Mouse (Mus musculus): ENCODE data around the gene Pou5f1. TPM values are rescaled to one million over a fixed set of nuclear protein-coding genes. Genes with fewer than 3 reads are reported as not detected.
A peak's percentile ranks its signal among the peaks of the same experiment; 100 is the strongest.

Pou5f1 gene
- polyA plus RNA-seq, 1 experiment: not detected

- Histone ChIP-seq H3ac (ENCODE audit: control insufficient read depth, insufficient read length, low read depth) (no peak overlapping the region), H3K27me3 (ENCODE audit: control insufficient read depth, insufficient read depth, insufficient read length) (no peaks in the 10 kb centered on the region), H3K4me3 (ENCODE audit: insufficient read depth, poor library complexity, severe bottlenecking) (no peak overlapping the region), H3K79me2 (ENCODE audit: control insufficient read depth, insufficient read depth) (no peaks in the 10 kb centered on the region), H3K79me3 (ENCODE audit: low read depth) (no peaks in the 10 kb centered on the region), H3K36me3 (ENCODE audit: control insufficient read depth, insufficient read depth) (peaks cover 4% of the 10 kb centered on the region)
- TF ChIP-seq CTCF (IDR thresholded peaks at IDR 0.05; ENCODE audit: control insufficient read depth, insufficient read depth, insufficient read length): no peak
- TF ChIP-seq FOSL1 (IDR thresholded peaks at IDR 0.05; ENCODE audit: insufficient read depth, low read length, poor library complexity, severe bottlenecking): no peak
- no peak for TF ChIP-seq MYOG (IDR thresholded peaks at IDR 0.05; ENCODE audit: control insufficient read depth, extremely low read depth, insufficient read length)
- TF ChIP-seq MAX (IDR thresholded peaks at IDR 0.05): no peak
- TF ChIP-seq USF1 (IDR thresholded peaks at IDR 0.05; ENCODE audit: low read depth): no peak
- TF ChIP-seq CEBPB (IDR thresholded peaks at IDR 0.05; ENCODE audit: low read depth): no peak
- TF ChIP-seq MYOD1 (IDR thresholded peaks at IDR 0.05; ENCODE audit: control insufficient read depth, insufficient read length, low read depth): no peak
Observed at GRCm38 (mm10) chr17:35532360-35532759, 26.5 kb downstream of the Pou5f1 start.

GRCm38 (mm10) chr17:35532901-35533300, 27.1 kb downstream of the Pou5f1 start, which contains the start of gene Psors1c2:
Psors1c2 (plus strand) TSS chr17:35533201.
- no peak for TF ChIP-seq MYOD1 (IDR thresholded peaks at IDR 0.05; ENCODE audit: control insufficient read depth, insufficient read length, low read depth)
- TF ChIP-seq CEBPB (IDR thresholded peaks at IDR 0.05; ENCODE audit: low read depth): no peak
- TF ChIP-seq MYOG (IDR thresholded peaks at IDR 0.05; ENCODE audit: control insufficient read depth, extremely low read depth, insufficient read length): no peak
- TF ChIP-seq USF1 (IDR thresholded peaks at IDR 0.05; ENCODE audit: low read depth): no peak
- no peak for TF ChIP-seq MAX (IDR thresholded peaks at IDR 0.05)
- TF ChIP-seq FOSL1 (IDR thresholded peaks at IDR 0.05; ENCODE audit: insufficient read depth, low read length, poor library complexity, severe bottlenecking): no peak
- no peak for TF ChIP-seq CTCF (IDR thresholded peaks at IDR 0.05; ENCODE audit: control insufficient read depth, insufficient read depth, insufficient read length)
- Histone ChIP-seq H3K27me3 (ENCODE audit: control insufficient read depth, insufficient read depth, insufficient read length) (no peaks in the 10 kb centered on the region), H3K79me3 (ENCODE audit: low read depth) (no peaks in the 10 kb centered on the region), H3K4me3 (ENCODE audit: insufficient read depth, poor library complexity, severe bottlenecking) (no peak within 1 kb of the TSS), H3ac (ENCODE audit: control insufficient read depth, insufficient read length, low read depth) (no peak within 1 kb of the TSS), H3K36me3 (ENCODE audit: control insufficient read depth, insufficient read depth) (peaks cover 4% of the 10 kb centered on the region), H3K79me2 (ENCODE audit: control insufficient read depth, insufficient read depth) (no peaks in the 10 kb centered on the region)

GRCm38 (mm10) chr17:35534343-35534742, 28.5 kb downstream of the Pou5f1 start:
- Histone ChIP-seq H3ac (ENCODE audit: control insufficient read depth, insufficient read length, low read depth) (no peak overlapping the region), H3K36me3 (ENCODE audit: control insufficient read depth, insufficient read depth) (peaks cover 4% of the 10 kb centered on the region), H3K27me3 (ENCODE audit: control insufficient read depth, insufficient read depth, insufficient read length) (no peaks in the 10 kb centered on the region), H3K79me2 (ENCODE audit: control insufficient read depth, insufficient read depth) (no peaks in the 10 kb centered on the region), H3K4me3 (ENCODE audit: insufficient read depth, poor library complexity, severe bottlenecking) (no peak overlapping the region), H3K79me3 (ENCODE audit: low read depth) (no peaks in the 10 kb centered on the region)
- TF ChIP-seq CTCF (IDR thresholded peaks at IDR 0.05; ENCODE audit: control insufficient read depth, insufficient read depth, insufficient read length) (peak; percentile 66), MAX (IDR thresholded peaks at IDR 0.05) (no peak)

- Histone ChIP-seq H3K4me3 (ENCODE audit: insufficient read depth, poor library complexity, severe bottlenecking) (no peak overlapping the region), H3K79me3 (ENCODE audit: low read depth) (no peaks in the 10 kb centered on the region), H3K27me3 (ENCODE audit: control insufficient read depth, insufficient read depth, insufficient read length) (no peaks in the 10 kb centered on the region), H3ac (ENCODE audit: control insufficient read depth, insufficient read length, low read depth) (no peak overlapping the region), H3K36me3 (ENCODE audit: control insufficient read depth, insufficient read depth) (no peaks in the 10 kb centered on the region), H3K79me2 (ENCODE audit: control insufficient read depth, insufficient read depth) (no peaks in the 10 kb centered on the region)
- TF ChIP-seq MYOD1 (IDR thresholded peaks at IDR 0.05; ENCODE audit: control insufficient read depth, insufficient read length, low read depth) (no peak), MAX (IDR thresholded peaks at IDR 0.05) (no peak), FOSL1 (IDR thresholded peaks at IDR 0.05; ENCODE audit: insufficient read depth, low read length, poor library complexity, severe bottlenecking) (no peak), USF1 (IDR thresholded peaks at IDR 0.05; ENCODE audit: low read depth) (no peak), CTCF (IDR thresholded peaks at IDR 0.05; ENCODE audit: control insufficient read depth, insufficient read depth, insufficient read length) (no peak), CEBPB (IDR thresholded peaks at IDR 0.05; ENCODE audit: low read depth) (no peak), MYOG (IDR thresholded peaks at IDR 0.05; ENCODE audit: control insufficient read depth, extremely low read depth, insufficient read length) (no peak)
Observed at GRCm38 (mm10) chr17:35537421-35537820, 31.6 kb downstream of the Pou5f1 start.

GRCm38 (mm10) chr17:35538476-35538875, 32.7 kb downstream of the Pou5f1 start:
- H3K27me3 ChIP-seq (ENCODE audit: control insufficient read depth, insufficient read depth, insufficient read length): no peaks in the 10 kb centered on the region
- TF ChIP-seq USF1 (IDR thresholded peaks at IDR 0.05; ENCODE audit: low read depth) (no peak), CTCF (IDR thresholded peaks at IDR 0.05; ENCODE audit: control insufficient read depth, insufficient read depth, insufficient read length) (no peak), FOSL1 (IDR thresholded peaks at IDR 0.05; ENCODE audit: insufficient read depth, low read length, poor library complexity, severe bottlenecking) (no peak), MYOG (IDR thresholded peaks at IDR 0.05; ENCODE audit: control insufficient read depth, extremely low read depth, insufficient read length) (no peak), CEBPB (IDR thresholded peaks at IDR 0.05; ENCODE audit: low read depth) (no peak), MAX (IDR thresholded peaks at IDR 0.05) (no peak), MYOD1 (IDR thresholded peaks at IDR 0.05; ENCODE audit: control insufficient read depth, insufficient read length, low read depth) (no peak)
- no peak overlapping the region for H3K4me3 ChIP-seq (ENCODE audit: insufficient read depth, poor library complexity, severe bottlenecking)
- H3K79me3 ChIP-seq (ENCODE audit: low read depth): no peaks in the 10 kb centered on the region
- H3ac ChIP-seq (ENCODE audit: control insufficient read depth, insufficient read length, low read depth): no peak overlapping the region
- no peaks in the 10 kb centered on the region for H3K79me2 ChIP-seq (ENCODE audit: control insufficient read depth, insufficient read depth)
- no peaks in the 10 kb centered on the region for H3K36me3 ChIP-seq (ENCODE audit: control insufficient read depth, insufficient read depth)

- TF ChIP-seq CTCF (IDR thresholded peaks at IDR 0.05; ENCODE audit: control insufficient read depth, insufficient read depth, insufficient read length) (no peak), MYOG (IDR thresholded peaks at IDR 0.05; ENCODE audit: control insufficient read depth, extremely low read depth, insufficient read length) (no peak), FOSL1 (IDR thresholded peaks at IDR 0.05; ENCODE audit: insufficient read depth, low read length, poor library complexity, severe bottlenecking) (no peak)
- H3K27me3 ChIP-seq (ENCODE audit: control insufficient read depth, insufficient read depth, insufficient read length): no peaks in the 10 kb centered on the region
- H3K4me3 ChIP-seq (ENCODE audit: insufficient read depth, poor library complexity, severe bottlenecking): no peak overlapping the region
- H3ac ChIP-seq (ENCODE audit: control insufficient read depth, insufficient read length, low read depth): no peak overlapping the region
- no peaks in the 10 kb centered on the region for H3K79me3 ChIP-seq (ENCODE audit: low read depth)
- H3K79me2 ChIP-seq (ENCODE audit: control insufficient read depth, insufficient read depth): no peaks in the 10 kb centered on the region
- no peaks in the 10 kb centered on the region for H3K36me3 ChIP-seq (ENCODE audit: control insufficient read depth, insufficient read depth)
Observed at GRCm38 (mm10) chr17:35539540-35539939, 33.7 kb downstream of the Pou5f1 start.

Data from C2C12 (cell line).